Mouse (Mus musculus) heart, embryonic 10.5 days (tissue): ENCODE data around the gene Nedd4. TPM values are rescaled to one million over a fixed set of nuclear protein-coding genes. Genes with fewer than 3 reads are reported as not detected.
A peak's percentile ranks its signal among the peaks of the same experiment; 100 is the strongest.

Experiments used
- DNase-seq: peaks from one replicate; pipeline ENCODE4 v3.0.0-alpha.2; 2017; ENCODE audit warnings: low spot score
- H3K27ac ChIP-seq: fragments of 300-500 bp; sonication (generic); 2 replicates; pipeline ENCODE4 v1.5.1; 2016; ENCODE audit warnings: mild to moderate bottlenecking
- H3K27me3 ChIP-seq: fragments of 300-500 bp; sonication (generic); 2 replicates; pipeline ENCODE4 v1.6.1; 2016; ENCODE audit warnings: mild to moderate bottlenecking; ENCODE audit not compliant: poor library complexity, insufficient read depth, severe bottlenecking
- H3K36me3 ChIP-seq: fragments of 300-500 bp; sonication (generic); 2 replicates; pipeline ENCODE4 v1.6.1; 2016; ENCODE audit warnings: mild to moderate bottlenecking, moderate library complexity
- H3K4me1 ChIP-seq: fragments of 300-500 bp; sonication (generic); 2 replicates; pipeline ENCODE4 v1.6.1; 2016; ENCODE audit warnings: mild to moderate bottlenecking
- H3K4me3 ChIP-seq: fragments of 300-500 bp; sonication (generic); 2 replicates; pipeline ENCODE4 v1.5.1; 2016; ENCODE audit warnings: mild to moderate bottlenecking, moderate library complexity
- H3K9me3 ChIP-seq: fragments of 300-500 bp; sonication (generic); 2 replicates; pipeline ENCODE4 v1.6.1; 2016; ENCODE audit warnings: mild to moderate bottlenecking, moderate library complexity
- WGBS: fragments of 180-500 bp; shearing (Covaris S2); methylation state at CpG from one replicate; pipeline ENCODE4 v1.1.7; 2016; 5-methylcytosine and 5-hydroxymethylcytosine counted together
- polyA plus RNA-seq: library from polyadenylated mRNA; unstranded; fragments of >200 nt; fragmentation: Nextera tagmentation; extraction: Ambion mirVana; gene quantifications from 2 replicates; pipeline ENCODE4 v1.2.1, GENCODE M21; 2016

The Nedd4 gene
- polyA plus RNA-seq, 1 experiment from 2014 or later, result 515 TPM

GRCm38 (mm10) chr9:72797136-72797621 is 135.0 kb downstream of the Nedd4 start:
- WGBS, result 39% methylated on average over 9 of the region's 9 CpGs

More at GRCm38 (mm10) chr9:72797136-72797621, 135.0 kb downstream of the Nedd4 start:
- Histone ChIP-seq H3K36me3 (no peaks in the 10 kb centered on the region), H3K4me3 (peak overlapping the region; percentile 34), H3K27ac (peak overlapping the region; percentile 53; the same call in 1 of the 2 replicates), H3K27me3 (no peaks in the 10 kb centered on the region), H3K9me3 (no peaks in the 10 kb centered on the region), H3K4me1 (peaks cover 23% of the 10 kb centered on the region)
- DNase-seq, result peak; percentile 76

Other genes starting within 250 kb of the Nedd4 start
- gene Mns1, start 224.3 kb upstream of the Nedd4 start, polyA plus RNA-seq, result 22.0 and 34.1 TPM in 2 replicates
- 16.6 and 27.0 TPM in 2 replicates for gene Tex9, start 170.1 kb upstream of the Nedd4 start, polyA plus RNA-seq
- 9.0 and 12.3 TPM in 2 replicates for gene Rfx7, start 130.1 kb upstream of the Nedd4 start, polyA plus RNA-seq
- gene Prtg, start 144.5 kb downstream of the Nedd4 start, polyA plus RNA-seq, result 7.6 and 11.1 TPM in 2 replicates